Mouse (Mus musculus) liver, embryonic 16.5 days (tissue): ENCODE measurements around the gene Grm7. TPM values are rescaled to one million over a fixed set of nuclear protein-coding genes. Genes with fewer than 3 reads are reported as not detected.

Experiments used
- ATAC-seq: fragments of 200-750 bp; cut with Nextera tagmentation; 2 replicates; pipeline ENCODE4 v1.8.0; 2017; ENCODE audit warnings: low read depth, mild to moderate bottlenecking, moderate number of reproducible peaks, moderate library complexity
- H3K27ac ChIP-seq: fragments of 300-500 bp; sonication (generic); 2 replicates; pipeline ENCODE4 v1.5.1; 2014; ENCODE audit warnings: mild to moderate bottlenecking, low read length
- H3K27me3 ChIP-seq: fragments of 300-500 bp; sonication (generic); 2 replicates; pipeline ENCODE4 v1.6.1; 2014; ENCODE audit warnings: low read depth, low read length, mixed read lengths; ENCODE audit not compliant: control insufficient read depth, insufficient read depth
- H3K36me3 ChIP-seq: fragments of 300-500 bp; sonication (generic); 2 replicates; pipeline ENCODE4 v1.6.1; 2014; ENCODE audit warnings: mild to moderate bottlenecking; ENCODE audit not compliant: control insufficient read depth, insufficient read depth
- H3K4me1 ChIP-seq: fragments of 300-500 bp; sonication (generic); 2 replicates; pipeline ENCODE4 v1.6.1; 2014; ENCODE audit warnings: low read depth, low read length, mixed read lengths; ENCODE audit not compliant: control insufficient read depth
- H3K4me2 ChIP-seq: fragments of 300-500 bp; sonication (generic); 2 replicates; pipeline ENCODE4 v1.6.1; 2014; ENCODE audit warnings: low read depth, low read length, mixed read lengths
- H3K4me3 ChIP-seq: fragments of 300-500 bp; sonication (generic); 2 replicates; pipeline ENCODE4 v1.5.1; 2014; ENCODE audit warnings: low read depth, mild to moderate bottlenecking, low read length
- H3K9ac ChIP-seq: fragments of 300-500 bp; sonication (generic); 2 replicates; pipeline ENCODE4 v1.6.1; 2014; ENCODE audit warnings: low read depth, low read length
- H3K9me3 ChIP-seq: fragments of 300-500 bp; sonication (generic); replicated peaks from 2 replicates; pipeline ENCODE4 v1.6.1; 2016; ENCODE audit warnings: low read length; ENCODE audit not compliant: control insufficient read depth
- WGBS: fragments of 180-500 bp; shearing (Covaris S2); extraction: QIAGEN DNeasy Blood & Tissue Kit; methylation state at CpG from one replicate; pipeline ENCODE4 v1.1.7; 2014; ENCODE audit not compliant: insufficient replicate concordance; 5-methylcytosine and 5-hydroxymethylcytosine counted together
- polyA plus RNA-seq: library from polyadenylated mRNA; unstranded; fragments of >200 nt; fragmentation: Nextera tagmentation; extraction: Ambion mirVana; gene quantifications from 2 replicates; pipeline ENCODE4 v1.2.1, GENCODE M21; 2015

The Grm7 gene
- polyA plus RNA-seq, 1 experiment from 2014 or later: 0.09 TPM

DNA sequence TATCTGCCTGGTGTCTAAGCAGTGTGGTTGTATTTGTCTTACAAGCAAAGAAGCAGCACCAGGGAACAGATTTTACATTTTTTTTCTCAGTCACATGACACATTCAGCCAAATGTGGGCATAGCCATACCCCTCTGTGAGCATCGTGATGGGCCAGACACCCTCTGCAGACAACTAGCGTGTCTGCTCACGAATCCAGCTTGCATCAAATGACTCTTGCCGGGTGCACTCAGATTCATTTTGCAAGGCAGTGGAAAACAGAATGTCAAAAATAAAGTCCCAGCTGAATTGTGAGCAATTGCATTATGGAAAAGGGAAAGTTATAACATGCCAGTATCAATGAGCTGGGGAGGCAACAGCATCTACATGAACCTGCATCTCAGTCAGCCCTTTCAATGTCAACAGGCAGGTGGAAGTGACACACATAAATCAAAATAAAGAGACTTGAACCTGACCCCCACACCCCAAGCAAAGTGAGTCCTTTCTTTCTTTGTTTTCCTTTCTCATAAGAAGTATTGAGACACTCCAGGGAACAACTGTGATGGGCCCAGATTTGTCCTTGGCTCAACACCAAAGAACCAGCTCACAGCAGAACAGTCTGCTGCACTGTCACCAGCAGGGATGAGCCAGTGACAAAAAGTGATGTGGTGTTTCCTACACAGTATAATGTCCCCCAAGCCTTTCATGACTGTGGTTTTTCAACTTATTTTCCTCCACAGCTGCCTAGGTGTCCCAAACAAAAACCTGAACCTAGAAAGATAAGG is 956.7 kb downstream of the Grm7 start:
- H3K9ac ChIP-seq: no peak overlapping the region
- no peak overlapping the region for H3K4me3 ChIP-seq
- H3K27me3 ChIP-seq: no peaks in the 10 kb centered on the region
- H3K4me1 ChIP-seq: no peaks in the 10 kb centered on the region
- H3K4me2 ChIP-seq: no peak overlapping the region
- no peaks in the 10 kb centered on the region for H3K9me3 ChIP-seq
- 63% methylated on average over 4 of the region's 4 CpGs for WGBS
- no peaks in the 10 kb centered on the region for H3K36me3 ChIP-seq
- ATAC-seq: no peak
- H3K27ac ChIP-seq: no peak overlapping the region

DNA sequence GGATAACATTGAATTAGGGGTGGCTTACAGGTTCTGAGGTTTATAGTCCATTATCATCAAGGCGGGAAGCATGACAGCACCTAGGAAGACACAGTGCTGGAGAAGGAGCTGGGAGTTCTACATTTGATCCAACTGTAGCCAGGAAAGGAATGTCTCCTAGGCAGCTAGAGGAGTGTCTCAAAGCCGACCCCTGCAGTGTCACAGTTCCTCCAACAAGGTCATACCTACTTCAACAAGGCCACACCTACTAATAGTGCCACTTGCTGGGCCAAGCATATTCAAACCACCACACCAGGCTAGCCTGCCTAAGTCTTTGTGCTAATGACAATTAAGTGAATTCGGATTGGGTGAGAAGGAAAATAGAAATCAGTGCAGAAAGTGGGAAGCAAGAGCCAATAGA is 965.0 kb downstream of the Grm7 start:
- 58% methylated on average over 3 of the region's 3 CpGs for WGBS
- Histone ChIP-seq H3K4me3 (no peak overlapping the region), H3K4me2 (no peak overlapping the region), H3K36me3 (no peaks in the 10 kb centered on the region), H3K9ac (no peak overlapping the region), H3K4me1 (no peaks in the 10 kb centered on the region), H3K27ac (no peak overlapping the region), H3K9me3 (no peaks in the 10 kb centered on the region), H3K27me3 (no peaks in the 10 kb centered on the region)
- no peak for ATAC-seq

DNA sequence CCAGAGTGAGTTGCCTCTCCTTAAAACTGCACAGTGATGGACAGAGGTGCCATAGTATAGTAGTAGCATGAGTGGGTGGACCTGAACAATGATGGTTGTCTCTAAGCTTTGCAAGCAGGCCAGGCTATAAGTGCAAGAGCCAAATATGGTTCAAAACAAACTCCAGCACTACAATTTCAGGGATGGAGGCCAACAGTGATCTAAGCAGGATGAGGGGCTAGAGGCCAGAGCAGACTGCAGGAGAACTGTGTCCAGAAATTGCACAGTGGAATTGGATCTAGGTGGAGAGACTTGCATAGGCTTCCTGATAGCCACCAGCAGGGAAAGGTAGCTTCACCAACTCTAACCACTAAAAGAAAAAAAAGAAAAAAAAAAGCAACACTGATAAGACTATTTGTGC is 968.5 kb downstream of the Grm7 start:
- Histone ChIP-seq H3K4me2 (no peak overlapping the region), H3K4me3 (no peak overlapping the region), H3K36me3 (no peaks in the 10 kb centered on the region), H3K27me3 (no peaks in the 10 kb centered on the region), H3K4me1 (no peaks in the 10 kb centered on the region), H3K9ac (no peak overlapping the region), H3K9me3 (no peaks in the 10 kb centered on the region), H3K27ac (no peak overlapping the region)
- no peak for ATAC-seq
